Mouse (Mus musculus) lung, adult 2 months (tissue): ENCODE results near the gene Tenm4.

Source experiments
- CTCF ChIP-seq: fragments of 200-500 bp; IDR thresholded peaks from 2 replicates; pipeline ENCODE4 v1.5.1; 2011; ENCODE audit warnings: mild to moderate bottlenecking, low read length, control low read depth; ENCODE audit not compliant: insufficient read depth
- POLR2A ChIP-seq: fragments of 200-500 bp; IDR thresholded peaks from 2 replicates; pipeline ENCODE4 v1.6.1; 2011; ENCODE audit warnings: low read depth, mild to moderate bottlenecking, control low read depth, low read length, borderline replicate concordance; ENCODE audit errors: extremely low read depth

DNA sequence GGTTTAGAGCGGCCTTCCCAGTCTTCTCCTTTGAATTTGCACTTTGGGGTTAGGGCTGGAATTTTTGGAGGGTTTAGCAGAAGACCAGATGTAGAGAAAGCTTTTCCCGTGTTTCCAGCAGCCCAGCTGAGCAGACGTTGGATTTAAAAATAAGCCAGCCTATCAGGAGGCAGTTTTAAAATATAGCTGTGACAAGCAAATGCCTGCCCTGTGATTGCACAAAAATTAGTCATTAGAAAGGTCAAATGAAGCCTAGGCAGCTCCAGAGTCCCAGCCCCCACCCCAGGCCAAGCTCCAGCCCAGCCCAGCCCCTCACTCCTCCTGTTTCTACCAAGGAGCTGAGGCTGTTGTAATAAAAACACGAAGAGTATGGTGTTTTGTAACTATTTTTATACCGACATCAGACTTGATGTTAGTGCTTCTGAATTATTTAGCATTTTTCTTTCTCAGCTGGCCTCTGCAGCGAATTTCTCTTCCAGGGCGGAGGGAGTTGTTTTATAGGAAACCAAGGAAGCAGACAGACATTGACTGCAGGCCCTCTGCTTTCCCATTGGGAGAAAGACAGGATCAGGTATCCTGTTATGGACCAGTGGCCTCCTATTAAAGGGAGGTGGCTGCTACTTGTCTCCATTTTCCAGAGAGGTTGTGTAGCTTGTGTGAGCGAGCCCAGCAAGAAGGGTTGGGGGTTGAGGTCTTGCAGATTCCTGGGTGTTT lies 59.1 kb downstream of the Tenm4 start:
- TF ChIP-seq CTCF (no peak), POLR2A (no peak)
